Mouse (Mus musculus): Measurements from ENCODE around the gene Sap30l. TPM values are rescaled to one million over a fixed set of nuclear protein-coding genes. Genes with fewer than 3 reads are reported as not detected.
A peak's percentile ranks its signal among the peaks of the same experiment; 100 is the strongest.
"Not testable (repeated sequence)": the region's sequence is repeated elsewhere in the genome, so short reads cannot be mapped to it uniquely, and the experiment has no call there.

Sap30l gene
- polyA plus RNA-seq, 1 experiment from 2014 or later = 14.1 TPM

GRCm38 (mm10) chr11:57836872-57837680, 35.6 kb downstream of the Sap30l start:
- Histone ChIP-seq H3K36me3 (ENCODE audit: control insufficient read depth, insufficient read depth, low read length) (no peaks in the 10 kb centered on the region), H3K27ac (ENCODE audit: low read depth, low read length) (no peak overlapping the region), H3K27me3 (ENCODE audit: control insufficient read depth, insufficient read depth, low read length) (peaks cover 85% of the 10 kb centered on the region), H3K9me3 (ENCODE audit: control insufficient read depth, low read length) (no peaks in the 10 kb centered on the region), H3K9ac (ENCODE audit: low read length) (no peak overlapping the region), H3K4me1 (replicated peaks; ENCODE audit: control insufficient read depth, insufficient read depth, low read length) (peaks cover 5% of the 10 kb centered on the region; the same call in 1 of the 2 replicates), H3K4me2 (ENCODE audit: low read depth, low read length, severe bottlenecking) (no peak overlapping the region), H3K4me3 (ENCODE audit: low read depth, low read length) (no peak overlapping the region)
- DNase-seq (ENCODE audit: low spot score) (no peak), ATAC-seq (replicated peaks; ENCODE audit: low FRiP score) (no peak)
- 2% methylated on average over 38 of the region's 38 CpGs for WGBS

- Histone ChIP-seq H3K4me2 (ENCODE audit: low read depth, low read length, severe bottlenecking) (no peak overlapping the region), H3K36me3 (ENCODE audit: control insufficient read depth, insufficient read depth, low read length) (no peaks in the 10 kb centered on the region), H3K9me3 (ENCODE audit: control insufficient read depth, low read length) (no peaks in the 10 kb centered on the region), H3K4me3 (ENCODE audit: low read depth, low read length) (no peak overlapping the region), H3K9ac (ENCODE audit: low read length) (no peak overlapping the region), H3K4me1 (replicated peaks; ENCODE audit: control insufficient read depth, insufficient read depth, low read length) (peaks cover 5% of the 10 kb centered on the region; the same call in 1 of the 2 replicates), H3K27ac (ENCODE audit: low read depth, low read length) (no peak overlapping the region), H3K27me3 (ENCODE audit: control insufficient read depth, insufficient read depth, low read length) (peaks cover 76% of the 10 kb centered on the region)
- WGBS = 3% methylated on average over 22 of the region's 22 CpGs
- ATAC-seq (replicated peaks; ENCODE audit: low FRiP score) (no peak), DNase-seq (ENCODE audit: low spot score) (no peak)
These were observed 36.6 kb downstream of the Sap30l start for GRCm38 (mm10) chr11:57837861-57838680.

GRCm38 (mm10) chr11:57840986-57841385, 39.5 kb downstream of the Sap30l start:
- H3K9me3 ChIP-seq (ENCODE audit: control insufficient read depth, low read length) = no peaks in the 10 kb centered on the region
- peaks cover 5% of the 10 kb centered on the region; the same call in 1 of the 2 replicates for H3K4me1 ChIP-seq (replicated peaks; ENCODE audit: control insufficient read depth, insufficient read depth, low read length)
- H3K4me3 ChIP-seq (ENCODE audit: low read depth, low read length) = no peak overlapping the region
- no peak for DNase-seq (ENCODE audit: low spot score)
- ATAC-seq (replicated peaks; ENCODE audit: low FRiP score) = no peak
- no peak overlapping the region for H3K27ac ChIP-seq (ENCODE audit: low read depth, low read length)
- H3K9ac ChIP-seq (ENCODE audit: low read length) = no peak overlapping the region
- no peaks in the 10 kb centered on the region for H3K36me3 ChIP-seq (ENCODE audit: control insufficient read depth, insufficient read depth, low read length)
- H3K27me3 ChIP-seq (ENCODE audit: control insufficient read depth, insufficient read depth, low read length) = peaks cover 50% of the 10 kb centered on the region
- 0 out of 2 replicates have a peak overlapping the region, but pooled peaks have one; percentile 6 for H3K4me2 ChIP-seq (ENCODE audit: low read depth, low read length, severe bottlenecking)
- 10% methylated on average over 10 of the region's 10 CpGs for WGBS

GRCm38 (mm10) chr11:57841391-57841790, 40.0 kb downstream of the Sap30l start:
- 0 out of 2 replicates have a peak overlapping the region, but pooled peaks have one; percentile 6 for H3K4me2 ChIP-seq (ENCODE audit: low read depth, low read length, severe bottlenecking)
- WGBS = 18% methylated on average over 7 of the region's 7 CpGs

GRCm38 (mm10) chr11:57846421-57847363, 45.3 kb downstream of the Sap30l start:
- not testable (repeated sequence) for H3K4me1 ChIP-seq (replicated peaks; ENCODE audit: control insufficient read depth, insufficient read depth, low read length); H3K9me3 ChIP-seq (ENCODE audit: control insufficient read depth, low read length); H3K9ac ChIP-seq (ENCODE audit: low read length); H3K4me3 ChIP-seq (ENCODE audit: low read depth, low read length); DNase-seq (ENCODE audit: low spot score); ATAC-seq (replicated peaks; ENCODE audit: low FRiP score); H3K36me3 ChIP-seq (ENCODE audit: control insufficient read depth, insufficient read depth, low read length); H3K27me3 ChIP-seq (ENCODE audit: control insufficient read depth, insufficient read depth, low read length); H3K4me2 ChIP-seq (ENCODE audit: low read depth, low read length, severe bottlenecking); H3K27ac ChIP-seq (ENCODE audit: low read depth, low read length)
- WGBS = 86% methylated on average over 8 of the region's 9 CpGs

More at GRCm38 (mm10) chr11:57841391-57841790, 40.0 kb downstream of the Sap30l start:
- peaks cover 5% of the 10 kb centered on the region; the same call in 1 of the 2 replicates for H3K4me1 ChIP-seq (replicated peaks; ENCODE audit: control insufficient read depth, insufficient read depth, low read length)
- H3K36me3 ChIP-seq (ENCODE audit: control insufficient read depth, insufficient read depth, low read length) = no peaks in the 10 kb centered on the region
- ATAC-seq (replicated peaks; ENCODE audit: low FRiP score) (no peak), DNase-seq (ENCODE audit: low spot score) (no peak)
- H3K27ac ChIP-seq (ENCODE audit: low read depth, low read length) = no peak overlapping the region
- H3K9me3 ChIP-seq (ENCODE audit: control insufficient read depth, low read length) = no peaks in the 10 kb centered on the region
- no peak overlapping the region for H3K4me3 ChIP-seq (ENCODE audit: low read depth, low read length)
- H3K9ac ChIP-seq (ENCODE audit: low read length) = no peak overlapping the region
- peaks cover 46% of the 10 kb centered on the region for H3K27me3 ChIP-seq (ENCODE audit: control insufficient read depth, insufficient read depth, low read length)

- no peak overlapping the region for H3K4me3 ChIP-seq (ENCODE audit: low read depth, low read length)
- DNase-seq (ENCODE audit: low spot score) (no peak), ATAC-seq (replicated peaks; ENCODE audit: low FRiP score) (no peak)
- 73% methylated on average over 7 of the region's 7 CpGs for WGBS
- H3K27ac ChIP-seq (ENCODE audit: low read depth, low read length) = no peak overlapping the region
- no peaks in the 10 kb centered on the region for H3K9me3 ChIP-seq (ENCODE audit: control insufficient read depth, low read length)
- H3K4me2 ChIP-seq (ENCODE audit: low read depth, low read length, severe bottlenecking) = no peak overlapping the region
- H3K36me3 ChIP-seq (ENCODE audit: control insufficient read depth, insufficient read depth, low read length) = no peaks in the 10 kb centered on the region
- H3K4me1 ChIP-seq (replicated peaks; ENCODE audit: control insufficient read depth, insufficient read depth, low read length) = no peaks in the 10 kb centered on the region
- no peak overlapping the region for H3K9ac ChIP-seq (ENCODE audit: low read length)
- peaks cover 2% of the 10 kb centered on the region; the same call in 1 of the 2 replicates for H3K27me3 ChIP-seq (ENCODE audit: control insufficient read depth, insufficient read depth, low read length)
These were observed 46.0 kb downstream of the Sap30l start for GRCm38 (mm10) chr11:57847396-57847795.

- no peak overlapping the region for H3K27ac ChIP-seq (ENCODE audit: low read depth, low read length)
- no peak overlapping the region for H3K4me2 ChIP-seq (ENCODE audit: low read depth, low read length, severe bottlenecking)
- DNase-seq (ENCODE audit: low spot score) = no peak
- H3K4me3 ChIP-seq (ENCODE audit: low read depth, low read length) = no peak overlapping the region
- WGBS = 67% methylated on average over 7 of the region's 7 CpGs
- H3K36me3 ChIP-seq (ENCODE audit: control insufficient read depth, insufficient read depth, low read length) = no peaks in the 10 kb centered on the region
- no peak overlapping the region for H3K9ac ChIP-seq (ENCODE audit: low read length)
- no peaks in the 10 kb centered on the region for H3K4me1 ChIP-seq (replicated peaks; ENCODE audit: control insufficient read depth, insufficient read depth, low read length)
- H3K27me3 ChIP-seq (ENCODE audit: control insufficient read depth, insufficient read depth, low read length) = no peaks in the 10 kb centered on the region
- no peaks in the 10 kb centered on the region for H3K9me3 ChIP-seq (ENCODE audit: control insufficient read depth, low read length)
- no peak for ATAC-seq (replicated peaks; ENCODE audit: low FRiP score)
These were observed 48.9 kb downstream of the Sap30l start for GRCm38 (mm10) chr11:57850298-57850697.

- Histone ChIP-seq H3K36me3 (ENCODE audit: control insufficient read depth, insufficient read depth, low read length) (no peaks in the 10 kb centered on the region), H3K27ac (ENCODE audit: low read depth, low read length) (no peak overlapping the region), H3K27me3 (ENCODE audit: control insufficient read depth, insufficient read depth, low read length) (no peaks in the 10 kb centered on the region), H3K4me1 (replicated peaks; ENCODE audit: control insufficient read depth, insufficient read depth, low read length) (no peaks in the 10 kb centered on the region), H3K4me3 (ENCODE audit: low read depth, low read length) (no peak overlapping the region), H3K9me3 (ENCODE audit: control insufficient read depth, low read length) (no peaks in the 10 kb centered on the region), H3K9ac (ENCODE audit: low read length) (no peak overlapping the region), H3K4me2 (ENCODE audit: low read depth, low read length, severe bottlenecking) (no peak overlapping the region)
- ATAC-seq (replicated peaks; ENCODE audit: low FRiP score) (no peak), DNase-seq (ENCODE audit: low spot score) (no peak)
- WGBS = 78% methylated on average over 3 of the region's 3 CpGs
These were observed 49.5 kb downstream of the Sap30l start for GRCm38 (mm10) chr11:57850931-57851330.
